Mouse (Mus musculus): ENCODE measurements at regions not wholly inside any gene's neighbourhood (a gene's known extent, or its start where the extent isn't known, plus 50 kb on each side); places are given as distances from the start of the nearest gene placed in this dataset.
"Not testable (repeated sequence)": the region's sequence is repeated elsewhere in the genome, so short reads cannot be mapped to it uniquely, and the experiment has no call there.

GRCm38 (mm10) chr14:16074089-16074488 is 175.0 kb upstream of the Ngly1 start:
- DNase-seq (ENCODE audit: low spot score) = no peak

GRCm38 (mm10) chr14:16079096-16079495 is 170.0 kb upstream of the Ngly1 start:
- DNase-seq (ENCODE audit: low spot score) = no peak

- not testable (repeated sequence) for DNase-seq (ENCODE audit: low spot score)
Observed at GRCm38 (mm10) chr14:16087231-16087630, 161.8 kb upstream of the Ngly1 start.

DNA sequence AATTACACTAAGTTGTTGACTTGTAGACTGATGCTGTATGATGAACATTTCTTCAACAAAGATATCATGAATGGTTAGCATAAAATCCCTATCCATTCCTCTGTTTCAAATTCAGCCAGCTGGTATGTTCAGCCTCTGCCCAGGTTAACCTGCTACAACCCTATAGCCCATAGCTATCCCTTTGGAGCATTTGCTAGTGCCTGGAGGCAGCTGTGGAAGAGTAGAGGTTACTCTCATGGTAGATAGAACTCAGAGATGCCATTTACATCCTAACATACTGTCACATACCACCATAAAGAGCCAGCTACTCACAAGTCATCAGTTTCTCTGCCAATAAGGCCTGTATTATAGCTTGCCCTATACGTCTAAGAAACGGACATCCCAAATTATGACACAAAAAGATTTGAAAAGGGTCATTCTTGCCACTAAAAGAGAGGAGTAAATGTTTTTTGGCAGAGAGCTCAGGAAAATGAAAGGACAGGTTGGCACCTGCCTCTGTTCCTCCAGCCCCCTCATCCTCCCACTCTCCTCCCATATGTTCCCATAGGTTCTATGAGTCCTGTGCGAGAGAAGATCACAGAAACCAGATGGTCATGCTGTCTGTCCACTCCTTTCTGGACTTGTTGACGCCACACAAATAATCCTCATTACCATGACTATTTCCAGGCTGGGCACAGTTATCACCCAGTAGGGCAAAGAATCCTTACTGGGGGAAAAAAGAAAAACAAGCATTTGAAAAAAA is 156.5 kb upstream of the Ngly1 start:
- no peak for DNase-seq (ENCODE audit: low spot score)

DNA sequence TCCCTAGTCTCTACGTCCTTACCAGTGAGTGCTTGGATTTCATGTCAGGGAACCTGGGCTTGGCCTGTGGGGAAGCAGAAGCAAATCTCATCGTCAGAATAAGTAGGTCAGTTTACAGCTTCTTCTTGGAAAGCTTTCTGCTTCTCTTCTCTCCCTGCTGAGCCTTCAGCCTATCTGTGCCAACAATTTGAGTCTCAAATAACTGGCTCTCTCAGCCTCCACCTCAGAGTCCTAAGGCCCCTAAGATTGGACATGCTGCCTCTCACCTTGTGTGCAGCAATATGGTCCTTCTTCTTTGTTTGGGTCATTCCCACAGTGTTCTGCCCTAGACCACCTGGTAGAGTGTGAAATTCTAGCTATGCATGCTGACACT is 156.0 kb upstream of the Ngly1 start:
- no peak for DNase-seq (ENCODE audit: low spot score)

- no peak for DNase-seq (ENCODE audit: low spot score)
Observed at GRCm38 (mm10) chr14:16109414-16109813, 139.7 kb upstream of the Ngly1 start.

DNA sequence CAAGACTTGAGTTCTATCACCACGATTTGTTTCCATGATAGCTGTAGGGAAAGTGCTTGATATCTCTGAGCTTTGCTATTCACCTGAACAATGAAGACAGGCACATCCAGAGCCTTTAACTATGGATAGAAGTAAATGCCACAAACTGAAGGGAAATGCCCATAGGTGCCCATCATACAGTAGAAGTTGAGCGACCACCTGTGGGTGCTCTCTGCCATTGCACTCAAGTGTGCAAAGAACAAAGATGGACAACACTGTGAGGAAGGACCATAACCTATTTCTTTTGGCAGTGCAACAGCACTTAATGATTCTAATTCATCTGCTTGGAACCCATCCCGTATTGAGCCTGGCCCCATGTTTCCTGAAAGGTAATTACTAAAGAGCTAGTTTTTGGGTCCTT is 116.4 kb upstream of the Ngly1 start:
- DNase-seq (ENCODE audit: low spot score) = no peak

GRCm38 (mm10) chr14:16133410-16133809 is 115.7 kb upstream of the Ngly1 start:
- no peak for DNase-seq (ENCODE audit: low spot score)

DNA sequence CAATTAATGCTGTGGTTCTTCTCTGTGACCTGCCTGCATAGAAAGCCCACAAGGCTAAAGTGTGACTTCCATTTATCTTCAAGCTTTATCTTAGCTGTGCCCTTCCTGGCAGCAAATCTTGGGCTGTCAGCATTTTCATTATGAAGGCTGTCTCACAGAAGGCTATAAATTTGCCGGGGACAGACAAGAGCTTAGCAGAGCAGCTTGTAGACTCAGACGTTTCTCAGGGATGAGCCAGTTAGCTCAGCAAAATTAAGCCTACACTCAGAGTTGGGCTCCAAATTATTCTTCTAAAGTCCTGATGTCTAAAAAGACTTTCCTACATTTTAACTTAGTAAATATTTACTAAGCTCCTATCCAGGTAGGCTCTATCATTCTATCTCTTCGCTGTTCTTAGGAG is 112.9 kb upstream of the Ngly1 start:
- no peak for DNase-seq (ENCODE audit: low spot score)

DNA sequence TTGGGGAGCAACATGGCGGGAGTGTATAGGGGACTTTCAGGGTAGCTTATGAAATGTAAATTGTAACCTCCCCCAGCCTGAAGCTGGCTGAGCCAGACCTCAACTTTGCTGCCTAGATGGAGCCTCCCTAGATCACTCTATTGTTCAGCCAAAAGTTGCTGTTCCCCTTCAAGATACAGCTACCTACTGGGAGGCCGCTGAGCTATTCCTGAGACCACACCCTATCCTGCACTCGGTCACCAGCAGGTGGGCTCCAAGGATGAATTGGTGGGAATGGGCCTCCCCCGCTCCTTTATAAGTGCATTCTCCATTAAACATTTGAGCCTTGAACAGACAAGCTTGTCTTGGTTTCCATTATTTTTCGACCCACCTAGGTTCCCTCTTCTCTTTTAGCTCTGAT is 104.8 kb upstream of the Ngly1 start:
- DNase-seq (ENCODE audit: low spot score) = no peak

- no peak for DNase-seq (ENCODE audit: low spot score)
Observed at GRCm38 (mm10) chr14:16146811-16147210, 102.3 kb upstream of the Ngly1 start.

DNA sequence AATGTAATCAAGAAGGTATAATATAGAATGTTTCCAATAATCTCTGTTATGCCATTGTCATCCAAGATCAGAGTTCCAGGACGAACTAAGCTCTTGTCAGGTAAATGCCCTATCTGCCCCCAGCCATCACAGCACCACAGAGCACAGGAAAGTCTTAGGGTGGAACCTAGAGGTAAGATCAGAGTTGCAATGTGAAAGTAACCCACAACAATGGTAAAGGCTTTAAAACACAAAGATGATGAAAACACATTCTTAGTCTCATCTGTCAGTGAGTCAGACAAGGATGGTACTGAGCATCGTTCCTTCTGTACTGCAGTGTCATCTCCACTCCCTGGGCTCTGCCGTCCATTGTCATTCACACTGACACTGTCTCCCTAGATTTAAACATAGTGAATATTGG is 97.3 kb upstream of the Ngly1 start:
- peak; percentile 25 for DNase-seq (ENCODE audit: low spot score)

- DNase-seq (ENCODE audit: low spot score) = no peak
Observed at GRCm38 (mm10) chr14:16152702-16153101, 96.4 kb upstream of the Ngly1 start.

DNA sequence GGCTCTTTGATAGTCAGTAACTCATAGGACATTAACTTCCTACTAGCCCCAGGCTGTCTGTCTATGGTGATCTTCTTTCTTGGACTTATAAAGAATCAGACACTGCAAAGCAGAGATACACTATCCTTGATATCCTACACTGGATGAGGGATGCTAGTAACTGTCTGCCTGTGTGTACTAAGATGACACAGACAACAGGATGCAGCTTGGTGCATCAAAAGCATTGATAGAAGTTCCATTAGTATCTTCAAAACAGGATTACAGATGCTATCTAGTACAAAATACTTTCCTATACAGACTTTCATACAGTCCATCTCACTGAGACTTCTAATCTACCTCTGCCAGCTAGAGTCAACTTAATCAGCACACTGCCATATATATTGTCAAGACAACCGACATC is 94.0 kb upstream of the Ngly1 start:
- no peak for DNase-seq (ENCODE audit: low spot score)

DNA sequence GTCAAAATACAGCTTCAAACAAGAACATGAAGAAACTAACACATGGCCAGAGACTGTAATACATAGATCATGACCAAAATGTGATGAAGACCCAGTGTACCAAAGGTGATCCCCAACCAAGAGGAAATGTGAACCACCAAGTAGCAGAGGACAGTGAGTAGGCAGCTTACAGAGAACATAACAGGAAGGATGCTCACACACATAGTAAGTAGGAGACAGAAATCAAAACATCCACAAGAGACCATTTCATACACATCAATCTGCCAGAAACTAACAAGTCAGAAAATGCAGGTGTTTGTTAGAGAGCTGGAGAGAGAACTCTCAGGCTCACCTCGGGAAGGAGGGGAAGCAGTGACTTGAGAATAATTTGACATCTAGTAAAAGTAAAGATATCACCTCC is 78.9 kb upstream of the Ngly1 start:
- peak; percentile 57 for DNase-seq (ENCODE audit: low spot score)

DNA sequence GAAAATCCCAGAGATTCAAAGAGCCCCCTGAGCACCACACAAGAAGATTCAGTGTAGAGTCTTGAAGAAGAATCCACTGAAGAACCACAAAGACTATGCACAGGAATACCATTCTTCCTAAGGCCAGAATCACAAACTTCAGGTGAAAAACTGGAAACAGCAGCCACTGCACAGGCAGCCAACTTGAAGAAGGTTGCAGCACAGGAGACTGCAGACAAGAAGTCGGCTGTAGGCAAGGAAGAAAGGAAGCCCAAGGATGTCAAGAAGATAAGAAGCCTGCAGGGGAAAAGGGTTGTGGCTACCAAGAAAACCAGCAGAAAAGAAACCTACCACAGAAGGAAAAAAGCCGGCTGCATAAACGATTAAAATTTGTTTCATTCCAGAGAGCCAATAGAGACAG is 76.8 kb upstream of the Ngly1 start:
- DNase-seq (ENCODE audit: low spot score) = peak; percentile 24

GRCm38 (mm10) chr14:16173292-16173691 is 75.8 kb upstream of the Ngly1 start:
- peak; percentile 90 for DNase-seq (ENCODE audit: low spot score)

GRCm38 (mm10) chr14:16178227-16178626 is 70.9 kb upstream of the Ngly1 start:
- DNase-seq (ENCODE audit: low spot score) = no peak

DNA sequence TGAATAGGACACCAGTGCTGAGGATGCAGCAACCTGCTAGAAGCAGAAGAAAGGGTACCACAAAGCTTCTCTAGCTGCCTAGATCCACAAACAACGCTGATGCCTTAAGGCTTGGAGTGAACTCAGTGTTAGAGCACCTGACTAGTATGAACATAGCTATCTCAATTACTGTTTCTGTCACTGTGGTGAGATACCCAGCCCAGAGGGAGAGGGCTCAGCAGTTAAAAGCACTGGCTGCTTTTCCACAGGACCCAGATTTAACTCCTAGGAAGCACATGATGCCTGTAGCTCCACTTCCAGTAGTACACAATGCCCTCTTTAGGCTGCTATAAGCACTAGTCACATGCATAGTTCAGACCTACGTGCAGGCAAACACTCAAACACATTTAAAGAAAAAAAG is 67.3 kb upstream of the Ngly1 start:
- DNase-seq (ENCODE audit: low spot score) = peak; percentile 17

DNA sequence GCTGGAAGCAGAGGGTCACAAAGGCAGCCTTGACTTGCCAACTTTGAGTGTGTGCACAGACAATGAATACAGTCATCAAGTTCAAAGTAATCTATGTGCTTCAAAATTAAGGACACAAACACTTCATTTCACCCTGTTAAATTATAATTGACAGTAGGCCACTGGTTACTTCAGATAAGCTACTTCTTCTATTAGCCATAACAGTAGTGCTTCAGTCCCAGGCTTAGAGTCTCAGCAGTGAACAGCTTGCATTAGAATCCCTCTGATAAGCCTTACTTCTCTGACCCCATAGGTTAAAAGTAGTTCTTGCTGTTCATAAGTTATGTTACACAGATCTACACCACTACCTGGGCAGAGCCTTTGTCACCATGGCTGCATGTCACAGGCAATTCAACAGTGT is 63.8 kb upstream of the Ngly1 start:
- DNase-seq (ENCODE audit: low spot score) = no peak

Data from T-cell, adult 2 months (primary cell).